Mouse (Mus musculus): ENCODE results near the gene Snrnp200. TPM values are rescaled to one million over a fixed set of nuclear protein-coding genes. Genes with fewer than 3 reads are reported as not detected.

The Snrnp200 gene
- polyA plus RNA-seq, 1 experiment from 2014 or later = 48.2 TPM

GRCm38 (mm10) chr2:127247592-127248333, 39.6 kb downstream of the Snrnp200 start, which contains the start of the genes Ciao1 and Tmem127:
Ciao1 (minus strand) TSS chr2:127247816.
Tmem127 (plus strand) TSS chr2:127247908.
- peak within 1 kb of the TSS; percentile 69 for H3K27ac ChIP-seq
- WGBS (ENCODE audit: missing documents) = under 1% methylated on average over 47 of the region's 53 CpGs
- peaks cover 22% of the 10 kb centered on the region for H3K36me3 ChIP-seq (ENCODE audit: inconsistent target)
- H3K4me3 ChIP-seq (ENCODE audit: inconsistent target) = peak within 1 kb of the TSS; percentile 95
- H3K79me2 ChIP-seq (ENCODE audit: inconsistent target) = peaks cover 64% of the 10 kb centered on the region

GRCm38 (mm10) chr2:127248334-127249004, 40.3 kb downstream of the Snrnp200 start:
- WGBS (ENCODE audit: missing documents) = under 1% methylated on average over 36 of the region's 39 CpGs
- H3K4me3 ChIP-seq (ENCODE audit: inconsistent target) = peak overlapping the region; percentile 95
- H3K36me3 ChIP-seq (ENCODE audit: inconsistent target) = peaks cover 18% of the 10 kb centered on the region
- peaks cover 71% of the 10 kb centered on the region for H3K79me2 ChIP-seq (ENCODE audit: inconsistent target)
- peak overlapping the region; percentile 69 for H3K27ac ChIP-seq

GRCm38 (mm10) chr2:127250291-127251008, 42.3 kb downstream of the Snrnp200 start:
- Histone ChIP-seq H3K4me3 (ENCODE audit: inconsistent target) (no peak overlapping the region), H3K79me2 (ENCODE audit: inconsistent target) (peaks cover 90% of the 10 kb centered on the region), H3K36me3 (ENCODE audit: inconsistent target) (peaks cover 7% of the 10 kb centered on the region; the same call in 1 of the 2 replicates), H3K27ac (no peak overlapping the region)
- 95% methylated on average over 9 of the region's 9 CpGs for whole genome bisulfite sequencing (ENCODE audit: missing documents)

- peaks cover 9% of the 10 kb centered on the region; the same call in 1 of the 2 replicates for H3K36me3 ChIP-seq (ENCODE audit: inconsistent target)
- no peak overlapping the region for H3K4me3 ChIP-seq (ENCODE audit: inconsistent target)
- H3K27ac ChIP-seq = no peak overlapping the region
- H3K79me2 ChIP-seq (ENCODE audit: inconsistent target) = peaks cover 90% of the 10 kb centered on the region
- WGBS (ENCODE audit: missing documents) = 94% methylated on average over 3 of the region's 3 CpGs
Observed at GRCm38 (mm10) chr2:127251457-127251856, 43.3 kb downstream of the Snrnp200 start.

GRCm38 (mm10) chr2:127251880-127252527, 43.8 kb downstream of the Snrnp200 start:
- no peak overlapping the region for H3K4me3 ChIP-seq (ENCODE audit: inconsistent target)
- H3K36me3 ChIP-seq (ENCODE audit: inconsistent target) = peaks cover 15% of the 10 kb centered on the region
- H3K27ac ChIP-seq = no peak overlapping the region
- H3K79me2 ChIP-seq (ENCODE audit: inconsistent target) = peaks cover 84% of the 10 kb centered on the region
- 98% methylated on average over 3 of the region's 3 CpGs for WGBS (ENCODE audit: missing documents)

GRCm38 (mm10) chr2:127252787-127253186, 44.6 kb downstream of the Snrnp200 start:
- no peak overlapping the region for H3K27ac ChIP-seq
- 83% methylated on average over 5 of the region's 5 CpGs for WGBS (ENCODE audit: missing documents)
- peaks cover 80% of the 10 kb centered on the region for H3K79me2 ChIP-seq (ENCODE audit: inconsistent target)
- no peak overlapping the region for H3K4me3 ChIP-seq (ENCODE audit: inconsistent target)
- H3K36me3 ChIP-seq (ENCODE audit: inconsistent target) = peaks cover 23% of the 10 kb centered on the region

GRCm38 (mm10) chr2:127254604-127255134, 46.5 kb downstream of the Snrnp200 start:
- Histone ChIP-seq H3K4me3 (ENCODE audit: inconsistent target) (no peak overlapping the region), H3K36me3 (ENCODE audit: inconsistent target) (peaks cover 41% of the 10 kb centered on the region), H3K79me2 (ENCODE audit: inconsistent target) (peaks cover 61% of the 10 kb centered on the region), H3K27ac (no peak overlapping the region)
- WGBS (ENCODE audit: missing documents) = 95% methylated on average over 3 of the region's 3 CpGs

- WGBS (ENCODE audit: missing documents) = 84% methylated on average over 6 of the region's 6 CpGs
- Histone ChIP-seq H3K4me3 (ENCODE audit: inconsistent target) (no peak overlapping the region), H3K36me3 (ENCODE audit: inconsistent target) (peaks cover 41% of the 10 kb centered on the region), H3K27ac (no peak overlapping the region), H3K79me2 (ENCODE audit: inconsistent target) (peaks cover 55% of the 10 kb centered on the region)
Observed at GRCm38 (mm10) chr2:127255294-127255693, 47.1 kb downstream of the Snrnp200 start.

- Histone ChIP-seq H3K36me3 (ENCODE audit: inconsistent target) (peaks cover 41% of the 10 kb centered on the region), H3K27ac (no peak overlapping the region), H3K4me3 (ENCODE audit: inconsistent target) (no peak overlapping the region), H3K79me2 (ENCODE audit: inconsistent target) (peaks cover 14% of the 10 kb centered on the region)
- WGBS (ENCODE audit: missing documents) = 88% methylated on average over 5 of the region's 5 CpGs
Observed at GRCm38 (mm10) chr2:127259340-127259739, 51.2 kb downstream of the Snrnp200 start.

- Histone ChIP-seq H3K4me3 (ENCODE audit: inconsistent target) (no peak overlapping the region), H3K36me3 (ENCODE audit: inconsistent target) (peaks cover 22% of the 10 kb centered on the region), H3K27ac (no peak overlapping the region), H3K79me2 (ENCODE audit: inconsistent target) (no peaks in the 10 kb centered on the region)
Observed at GRCm38 (mm10) chr2:127262480-127262879, 54.3 kb downstream of the Snrnp200 start.

GRCm38 (mm10) chr2:127267854-127268253, 59.7 kb downstream of the Snrnp200 start:
- H3K4me3 ChIP-seq (ENCODE audit: inconsistent target) = no peak overlapping the region
- H3K36me3 ChIP-seq (ENCODE audit: inconsistent target) = no peaks in the 10 kb centered on the region
- WGBS (ENCODE audit: missing documents) = 90% methylated on average over 4 of the region's 4 CpGs
- H3K79me2 ChIP-seq (ENCODE audit: inconsistent target) = peaks cover 20% of the 10 kb centered on the region
- H3K27ac ChIP-seq = no peak overlapping the region

- under 1% methylated on average over 45 of the region's 49 CpGs for WGBS (ENCODE audit: missing documents)
- Histone ChIP-seq H3K36me3 (ENCODE audit: inconsistent target) (no peaks in the 10 kb centered on the region), H3K27ac (peak within 1 kb of the TSS; percentile 51), H3K4me3 (ENCODE audit: inconsistent target) (peak within 1 kb of the TSS; percentile 94), H3K79me2 (ENCODE audit: inconsistent target) (peaks cover 39% of the 10 kb centered on the region)
Observed at GRCm38 (mm10) chr2:127269491-127270299, 61.5 kb downstream of the Snrnp200 start, which contains the start of gene Stard7. Stard7 (plus strand) TSS chr2:127270218.

- under 1% methylated on average over 74 of the region's 75 CpGs for WGBS (ENCODE audit: missing documents)
- Histone ChIP-seq H3K79me2 (ENCODE audit: inconsistent target) (peaks cover 47% of the 10 kb centered on the region), H3K4me3 (ENCODE audit: inconsistent target) (peak overlapping the region; percentile 94), H3K27ac (0 out of 2 replicates have a peak overlapping the region, but pooled peaks have one; percentile 10), H3K36me3 (ENCODE audit: inconsistent target) (no peaks in the 10 kb centered on the region)
Observed at GRCm38 (mm10) chr2:127270300-127271041, 62.3 kb downstream of the Snrnp200 start.

Data from macrophage (primary cell).